Mouse (Mus musculus) cortical plate, adult 2 months (tissue): ENCODE data around the gene Ddias.
A peak's percentile ranks its signal among the peaks of the same experiment; 100 is the strongest.

Experiments
- CTCF ChIP-seq: fragments of 200-500 bp; IDR thresholded peaks from 2 replicates; pipeline ENCODE4 v1.5.1; 2011; ENCODE audit warnings: mild to moderate bottlenecking, control low read depth, low read length; ENCODE audit not compliant: insufficient read depth; ENCODE audit errors: extremely low read depth
- POLR2A ChIP-seq: fragments of 200-500 bp; IDR thresholded peaks from 2 replicates; pipeline ENCODE4 v1.6.1; 2011; ENCODE audit warnings: mild to moderate bottlenecking, low read length, control low read depth; ENCODE audit not compliant: insufficient read depth; ENCODE audit errors: extremely low read depth

- TF ChIP-seq CTCF (peak; percentile 61), POLR2A (no peak)
These were observed 23.0 kb upstream of the Ddias start for GRCm38 (mm10) chr7:92897021-92897420.
